Mouse (Mus musculus) adrenal gland, adult (tissue): ENCODE results near the gene Myg1.

ENCODE experiments used
- DNase-seq, 2 experiments: peaks; one replicate each; pipeline ENCODE4 v3.0.0; 2022 to 2023; ENCODE audit warnings: low spot score in 1 of 2; ENCODE audit not compliant: inconsistent age in 2 of 2

The Myg1 gene

GRCm38 (mm10) chr15:102344490-102344889, 13.0 kb downstream of the Myg1 start:
- no peak for DNase-seq

GRCm38 (mm10) chr15:102346444-102346843, 14.9 kb downstream of the Myg1 start:
- peak in 1 of 2 experiments; percentile 54 for DNase-seq

- DNase-seq: peak; percentile 95 to 99
Measured at GRCm38 (mm10) chr15:102350138-102350941, 18.8 kb downstream of the Myg1 start, which contains the start of gene Aaas. Gene Aaas (minus strand): TSS chr15:102350771.

GRCm38 (mm10) chr15:102350942-102351291, 19.4 kb downstream of the Myg1 start:
- DNase-seq: no peak

- no peak for DNase-seq
Measured at GRCm38 (mm10) chr15:102352177-102352576, 20.7 kb downstream of the Myg1 start.

- no peak for DNase-seq
Measured at GRCm38 (mm10) chr15:102353986-102354385, 22.5 kb downstream of the Myg1 start.

GRCm38 (mm10) chr15:102355134-102355870, 23.8 kb downstream of the Myg1 start:
- DNase-seq: peak; percentile 40 to 62

- DNase-seq: no peak
Measured at GRCm38 (mm10) chr15:102355871-102356441, 24.4 kb downstream of the Myg1 start.

- no peak for DNase-seq
Measured at GRCm38 (mm10) chr15:102356501-102357325, 25.2 kb downstream of the Myg1 start.

- no peak for DNase-seq
Measured at GRCm38 (mm10) chr15:102358126-102358525, 26.6 kb downstream of the Myg1 start.

GRCm38 (mm10) chr15:102358834-102359233, 27.3 kb downstream of the Myg1 start:
- DNase-seq: no peak

- no peak for DNase-seq
Measured at GRCm38 (mm10) chr15:102362648-102363047, 31.1 kb downstream of the Myg1 start.

GRCm38 (mm10) chr15:102364678-102365077, 33.2 kb downstream of the Myg1 start:
- no peak for DNase-seq

GRCm38 (mm10) chr15:102366238-102366637, 34.7 kb downstream of the Myg1 start:
- DNase-seq: no peak

- DNase-seq: no peak
Measured at GRCm38 (mm10) chr15:102366733-102367344, 35.3 kb downstream of the Myg1 start, which contains the start of gene Sp7. Gene Sp7 (minus strand): TSS chr15:102367182.

GRCm38 (mm10) chr15:102369972-102370371, 38.5 kb downstream of the Myg1 start:
- DNase-seq: no peak

- DNase-seq: no peak
Measured at GRCm38 (mm10) chr15:102370727-102371126, 39.2 kb downstream of the Myg1 start.

GRCm38 (mm10) chr15:102376453-102377162, 45.1 kb downstream of the Myg1 start:
- DNase-seq: peak in 1 of 2 experiments; percentile 70

GRCm38 (mm10) chr15:102377163-102377543, 45.6 kb downstream of the Myg1 start:
- peak; percentile 88 to 96 for DNase-seq

GRCm38 (mm10) chr15:102377810-102378262, 46.3 kb downstream of the Myg1 start:
- DNase-seq: peak; percentile 67 to 79
